Mouse (Mus musculus): ENCODE results near the gene Slc25a21. TPM values are rescaled to one million over a fixed set of nuclear protein-coding genes. Genes with fewer than 3 reads are reported as not detected.

Gene Slc25a21
- total and polyA plus RNA-seq, 2 experiments = 3.6 to 13.9 TPM

DNA sequence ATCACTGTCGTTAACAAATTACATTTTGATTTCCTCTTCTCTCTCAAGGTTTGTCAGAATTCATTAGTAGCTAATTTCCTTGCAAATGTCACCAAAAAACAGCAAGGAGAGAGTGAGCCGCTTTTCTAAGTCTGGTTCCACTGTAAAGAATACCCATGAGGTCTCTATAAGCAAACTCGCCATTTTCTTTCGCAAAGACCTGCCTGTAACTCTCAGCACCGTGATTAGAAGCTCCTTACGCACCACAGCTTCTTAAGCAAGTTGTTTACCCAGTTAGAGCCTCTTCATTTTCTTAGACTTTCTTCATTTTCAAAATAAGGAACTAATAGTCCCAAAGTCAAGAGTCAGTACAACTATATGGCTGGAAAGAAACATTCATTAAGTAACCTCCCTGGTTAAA, 496.3 kb downstream of the Slc25a21 start:
- no peak for DNase-seq (ENCODE audit: extremely low read depth, low read depth, low spot score)
- Histone ChIP-seq H3K27ac (replicated peaks; ENCODE audit: insufficient read depth, low read depth, low read length) (no peak overlapping the region), H3K4me1 (ENCODE audit: control insufficient read depth, insufficient read depth, low read length) (peaks cover 1% of the 10 kb centered on the region; the same call in 1 of the 2 replicates), H3K79me2 (ENCODE audit: control insufficient read depth, insufficient read depth, low read length) (no peaks in the 10 kb centered on the region), H3K36me3 (ENCODE audit: control insufficient read depth, insufficient read depth, low read length) (no peaks in the 10 kb centered on the region), H3K4me3 (ENCODE audit: insufficient read depth, low read depth, low read length) (no peak overlapping the region), H3K27me3 (ENCODE audit: control insufficient read depth, insufficient read depth, low read length) (peaks cover 24% of the 10 kb centered on the region), H3K9ac (ENCODE audit: low read depth, low read length) (no peak overlapping the region)
- no peak for TF ChIP-seq CTCF (IDR thresholded peaks at IDR 0.05; ENCODE audit: low read depth, low read length)
- TF ChIP-seq POLR2A (IDR thresholded peaks at IDR 0.05; ENCODE audit: extremely low read depth, insufficient read depth, low read length) = no peak
- 29% methylated on average over 6 of the region's 6 CpGs for WGBS

- H3K36me3 ChIP-seq (ENCODE audit: control insufficient read depth, insufficient read depth, low read length) = no peaks in the 10 kb centered on the region
- H3K27ac ChIP-seq (replicated peaks; ENCODE audit: insufficient read depth, low read depth, low read length) = no peak overlapping the region
- H3K9ac ChIP-seq (ENCODE audit: low read depth, low read length) = no peak overlapping the region
- peaks cover 4% of the 10 kb centered on the region; the same call in 1 of the 2 replicates for H3K4me1 ChIP-seq (ENCODE audit: control insufficient read depth, insufficient read depth, low read length)
- 20% methylated on average over 44 of the region's 44 CpGs for WGBS
- H3K27me3 ChIP-seq (ENCODE audit: control insufficient read depth, insufficient read depth, low read length) = peaks cover 28% of the 10 kb centered on the region
- DNase-seq (ENCODE audit: extremely low read depth, low read depth, low spot score) = no peak
- H3K79me2 ChIP-seq (ENCODE audit: control insufficient read depth, insufficient read depth, low read length) = no peaks in the 10 kb centered on the region
- TF ChIP-seq POLR2A (IDR thresholded peaks at IDR 0.05; ENCODE audit: extremely low read depth, insufficient read depth, low read length) (no peak), CTCF (IDR thresholded peaks at IDR 0.05; ENCODE audit: low read depth, low read length) (no peak)
- no peak overlapping the region for H3K4me3 ChIP-seq (ENCODE audit: insufficient read depth, low read depth, low read length)
These were observed 497.1 kb downstream of the Slc25a21 start for GRCm38 (mm10) chr12:56699915-56700900.

GRCm38 (mm10) chr12:56699351-56699750, 497.9 kb downstream of the Slc25a21 start:
- WGBS = 11% methylated on average over 3 of the region's 3 CpGs
- no peak for DNase-seq (ENCODE audit: extremely low read depth, low read depth, low spot score)
- Histone ChIP-seq H3K79me2 (ENCODE audit: control insufficient read depth, insufficient read depth, low read length) (no peaks in the 10 kb centered on the region), H3K27me3 (ENCODE audit: control insufficient read depth, insufficient read depth, low read length) (peaks cover 32% of the 10 kb centered on the region), H3K9ac (ENCODE audit: low read depth, low read length) (no peak overlapping the region), H3K27ac (replicated peaks; ENCODE audit: insufficient read depth, low read depth, low read length) (no peak overlapping the region), H3K36me3 (ENCODE audit: control insufficient read depth, insufficient read depth, low read length) (no peaks in the 10 kb centered on the region), H3K4me3 (ENCODE audit: insufficient read depth, low read depth, low read length) (no peak overlapping the region), H3K4me1 (ENCODE audit: control insufficient read depth, insufficient read depth, low read length) (peaks cover 4% of the 10 kb centered on the region; the same call in 1 of the 2 replicates)
- no peak for TF ChIP-seq POLR2A (IDR thresholded peaks at IDR 0.05; ENCODE audit: extremely low read depth, insufficient read depth, low read length)
- TF ChIP-seq CTCF (IDR thresholded peaks at IDR 0.05; ENCODE audit: low read depth, low read length) = no peak

- H3K9ac ChIP-seq (ENCODE audit: low read depth, low read length) = no peak overlapping the region
- TF ChIP-seq POLR2A (IDR thresholded peaks at IDR 0.05; ENCODE audit: extremely low read depth, insufficient read depth, low read length) (no peak), CTCF (IDR thresholded peaks at IDR 0.05; ENCODE audit: low read depth, low read length) (no peak)
- H3K36me3 ChIP-seq (ENCODE audit: control insufficient read depth, insufficient read depth, low read length) = no peaks in the 10 kb centered on the region
- H3K4me1 ChIP-seq (ENCODE audit: control insufficient read depth, insufficient read depth, low read length) = peaks cover 4% of the 10 kb centered on the region; the same call in 1 of the 2 replicates
- H3K27me3 ChIP-seq (ENCODE audit: control insufficient read depth, insufficient read depth, low read length) = peaks cover 32% of the 10 kb centered on the region
- H3K79me2 ChIP-seq (ENCODE audit: control insufficient read depth, insufficient read depth, low read length) = no peaks in the 10 kb centered on the region
- 6% methylated on average over 8 of the region's 8 CpGs for WGBS
- no peak for DNase-seq (ENCODE audit: extremely low read depth, low read depth, low spot score)
- H3K27ac ChIP-seq (replicated peaks; ENCODE audit: insufficient read depth, low read depth, low read length) = no peak overlapping the region
- no peak overlapping the region for H3K4me3 ChIP-seq (ENCODE audit: insufficient read depth, low read depth, low read length)
These were observed 498.9 kb downstream of the Slc25a21 start for GRCm38 (mm10) chr12:56698191-56698980.

GRCm38 (mm10) chr12:56697785-56698184, 499.5 kb downstream of the Slc25a21 start:
- H3K4me3 ChIP-seq (ENCODE audit: insufficient read depth, low read depth, low read length) = no peak overlapping the region
- H3K79me2 ChIP-seq (ENCODE audit: control insufficient read depth, insufficient read depth, low read length) = no peaks in the 10 kb centered on the region
- 3% methylated on average over 12 of the region's 12 CpGs for WGBS

More at GRCm38 (mm10) chr12:56697785-56698184, 499.5 kb downstream of the Slc25a21 start:
- no peak overlapping the region for H3K9ac ChIP-seq (ENCODE audit: low read depth, low read length)
- H3K27ac ChIP-seq (replicated peaks; ENCODE audit: insufficient read depth, low read depth, low read length) = no peak overlapping the region
- H3K4me1 ChIP-seq (ENCODE audit: control insufficient read depth, insufficient read depth, low read length) = peaks cover 4% of the 10 kb centered on the region; the same call in 1 of the 2 replicates
- no peaks in the 10 kb centered on the region for H3K36me3 ChIP-seq (ENCODE audit: control insufficient read depth, insufficient read depth, low read length)
- TF ChIP-seq CTCF (IDR thresholded peaks at IDR 0.05; ENCODE audit: low read depth, low read length) (no peak), POLR2A (IDR thresholded peaks at IDR 0.05; ENCODE audit: extremely low read depth, insufficient read depth, low read length) (no peak)
- H3K27me3 ChIP-seq (ENCODE audit: control insufficient read depth, insufficient read depth, low read length) = peaks cover 34% of the 10 kb centered on the region
- DNase-seq (ENCODE audit: extremely low read depth, low read depth, low spot score) = no peak
